Mouse (Mus musculus): ENCODE data around the gene Gm9918. TPM values are rescaled to one million over a fixed set of nuclear protein-coding genes. Genes with fewer than 3 reads are reported as not detected.
"Not testable (repeated sequence)": the region's sequence is repeated elsewhere in the genome, so short reads cannot be mapped to it uniquely, and the experiment has no call there.

The Gm9918 gene
- total RNA-seq (2014; rRNA removed) (not detected in 2 replicates), polyA plus RNA-seq (2012; rRNA removed) (0.05 TPM in 1 of 2 replicates, not detected in the other)

DNA sequence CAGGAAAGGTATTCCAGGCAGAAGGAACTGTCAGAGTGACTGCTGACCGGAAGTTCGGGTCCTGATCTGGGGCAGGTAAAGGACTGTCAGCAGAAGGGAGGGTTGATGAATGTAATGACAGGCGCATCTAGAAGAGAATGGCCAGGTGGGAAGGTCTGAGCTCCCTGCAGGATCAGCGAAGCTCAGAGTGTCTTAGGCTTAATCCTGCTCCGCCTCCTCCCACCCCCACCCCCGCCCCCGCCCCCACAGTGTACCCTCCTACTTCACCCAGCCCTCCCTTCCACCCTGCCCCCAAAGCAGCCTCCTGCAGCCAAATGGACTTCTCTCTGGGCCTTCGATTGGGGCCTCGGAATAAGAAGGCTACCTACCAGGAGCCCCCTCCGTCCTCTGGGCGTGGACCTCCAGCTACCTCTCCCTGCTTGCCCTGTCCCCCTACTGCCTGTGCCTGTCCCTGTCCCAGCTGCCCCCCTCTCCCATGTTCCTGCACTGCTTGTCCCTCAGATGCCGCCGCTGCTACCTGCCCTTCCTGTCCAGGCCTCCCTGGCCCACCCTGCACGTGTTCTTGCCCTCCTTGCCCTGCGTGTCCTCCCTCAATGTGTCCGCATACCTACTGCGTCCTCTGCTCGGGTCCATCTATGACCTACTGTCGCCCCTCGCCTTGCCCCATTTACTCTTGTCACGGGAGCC lies at the start of gene Gm9918:
Gene Gm9918 (plus strand): TSS at position 290 of the 687 bp plus-strand sequence.
- no peak within 1 kb of the TSS for H3K4me3 ChIP-seq (ENCODE audit: insufficient read depth, low read depth, low read length)
- no peaks in the 10 kb centered on the region for H3K36me3 ChIP-seq (ENCODE audit: control insufficient read depth, insufficient read depth, low read length)
- 40% methylated on average over 21 of the region's 21 CpGs for WGBS
- no peak within 1 kb of the TSS for H3K27ac ChIP-seq (replicated peaks; ENCODE audit: insufficient read depth, low read depth, low read length)
- no peak within 1 kb of the TSS for H3K9ac ChIP-seq (ENCODE audit: low read depth, low read length)
- H3K79me2 ChIP-seq (ENCODE audit: control insufficient read depth, insufficient read depth, low read length), result no peaks in the 10 kb centered on the region
- DNase-seq (ENCODE audit: extremely low read depth, low read depth, low spot score), result no peak
- no peaks in the 10 kb centered on the region for H3K4me1 ChIP-seq (ENCODE audit: control insufficient read depth, insufficient read depth, low read length)
- TF ChIP-seq CTCF (IDR thresholded peaks at IDR 0.05; ENCODE audit: low read depth, low read length) (no peak), POLR2A (IDR thresholded peaks at IDR 0.05; ENCODE audit: extremely low read depth, insufficient read depth, low read length) (no peak)
- peaks cover 4% of the 10 kb centered on the region; the same call in 1 of the 2 replicates for H3K27me3 ChIP-seq (ENCODE audit: control insufficient read depth, insufficient read depth, low read length)

DNA sequence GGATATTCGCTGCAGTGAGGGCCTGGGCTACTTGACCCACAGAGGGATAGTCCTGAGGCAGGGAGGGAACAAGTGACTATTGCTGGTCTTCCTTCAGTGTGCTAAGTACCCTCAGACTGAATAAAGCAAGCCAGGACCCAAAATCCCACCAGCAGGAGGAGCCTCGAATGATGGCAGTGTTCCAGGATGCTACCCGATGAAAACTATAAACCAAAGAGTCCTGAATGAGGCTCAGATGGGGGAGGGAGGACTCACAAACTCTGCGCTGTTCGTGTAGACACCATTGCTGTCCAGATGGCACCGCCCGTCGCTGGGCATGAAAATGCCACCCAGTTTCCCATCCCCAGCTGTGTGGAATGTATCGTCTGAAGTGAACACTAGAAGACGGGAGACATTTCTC lies 48.0 kb upstream of the Gm9918 start:
- TF ChIP-seq POLR2A (IDR thresholded peaks at IDR 0.05; ENCODE audit: extremely low read depth, insufficient read depth, low read length), result no peak
- no peak for TF ChIP-seq CTCF (IDR thresholded peaks at IDR 0.05; ENCODE audit: low read depth, low read length)
- 0 out of 2 replicates have a peak, but pooled peaks cover 2% of the 10 kb centered on the region for H3K4me1 ChIP-seq (ENCODE audit: control insufficient read depth, insufficient read depth, low read length)
- DNase-seq (ENCODE audit: extremely low read depth, low read depth, low spot score), result no peak
- 0 out of 2 replicates have a peak, but pooled peaks cover 2% of the 10 kb centered on the region for H3K27me3 ChIP-seq (ENCODE audit: control insufficient read depth, insufficient read depth, low read length)
- no peak overlapping the region for H3K9ac ChIP-seq (ENCODE audit: low read depth, low read length)
- no peaks in the 10 kb centered on the region for H3K79me2 ChIP-seq (ENCODE audit: control insufficient read depth, insufficient read depth, low read length)
- no peak overlapping the region for H3K4me3 ChIP-seq (ENCODE audit: insufficient read depth, low read depth, low read length)
- H3K27ac ChIP-seq (replicated peaks; ENCODE audit: insufficient read depth, low read depth, low read length), result no peak overlapping the region
- H3K36me3 ChIP-seq (ENCODE audit: control insufficient read depth, insufficient read depth, low read length), result no peaks in the 10 kb centered on the region
- WGBS, result 69% methylated on average over 10 of the region's 10 CpGs

GRCm38 (mm10) chr15:102224186-102224991 lies 46.0 kb upstream of the Gm9918 start:
- 3% methylated on average over 43 of the region's 43 CpGs for WGBS
- H3K36me3 ChIP-seq (ENCODE audit: control insufficient read depth, insufficient read depth, low read length), result no peaks in the 10 kb centered on the region
- no peak overlapping the region for H3K27ac ChIP-seq (replicated peaks; ENCODE audit: insufficient read depth, low read depth, low read length)
- no peak for DNase-seq (ENCODE audit: extremely low read depth, low read depth, low spot score)
- 0 out of 2 replicates have a peak, but pooled peaks cover 2% of the 10 kb centered on the region for H3K27me3 ChIP-seq (ENCODE audit: control insufficient read depth, insufficient read depth, low read length)
- 0 out of 2 replicates have a peak, but pooled peaks cover 2% of the 10 kb centered on the region for H3K4me1 ChIP-seq (ENCODE audit: control insufficient read depth, insufficient read depth, low read length)
- peak overlapping the region; percentile 38; the same call in 1 of the 2 replicates for H3K4me3 ChIP-seq (ENCODE audit: insufficient read depth, low read depth, low read length)
- H3K79me2 ChIP-seq (ENCODE audit: control insufficient read depth, insufficient read depth, low read length), result no peaks in the 10 kb centered on the region
- peak overlapping the region; percentile 47 for H3K9ac ChIP-seq (ENCODE audit: low read depth, low read length)
- no peak for TF ChIP-seq POLR2A (IDR thresholded peaks at IDR 0.05; ENCODE audit: extremely low read depth, insufficient read depth, low read length)
- TF ChIP-seq CTCF (IDR thresholded peaks at IDR 0.05; ENCODE audit: low read depth, low read length), result peak; percentile 81

DNA sequence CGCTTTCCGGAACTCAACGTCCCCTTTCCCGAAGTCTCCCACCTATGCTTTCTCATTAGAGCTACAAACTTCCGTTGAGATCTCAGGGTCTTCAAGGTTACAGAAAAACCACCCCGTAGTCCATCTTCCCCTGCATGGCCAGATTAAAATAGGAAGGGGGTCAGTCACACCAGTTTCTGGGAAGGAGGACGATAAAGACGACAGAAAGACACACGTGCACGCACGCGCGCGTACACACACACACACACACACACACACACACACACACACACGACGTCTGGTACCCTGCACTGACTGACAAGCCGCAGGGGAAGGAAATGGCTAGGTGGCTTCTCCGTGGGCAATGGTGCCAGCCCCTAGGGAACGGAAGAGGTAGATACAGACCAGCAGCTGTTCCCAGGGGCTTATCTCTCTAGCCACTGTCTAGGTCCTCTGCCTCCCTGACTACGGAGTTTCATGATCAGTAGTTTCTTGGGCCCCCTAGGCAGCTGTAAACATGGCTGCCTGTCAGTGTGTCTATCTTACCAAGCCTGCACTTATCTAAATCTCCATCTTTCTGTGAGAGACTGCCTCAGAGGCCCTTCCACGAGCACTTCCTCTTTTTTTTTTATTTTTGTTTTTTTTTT lies 45.3 kb upstream of the Gm9918 start:
- 31% methylated on average over 21 of the region's 21 CpGs for WGBS
- H3K36me3 ChIP-seq (ENCODE audit: control insufficient read depth, insufficient read depth, low read length), result no peaks in the 10 kb centered on the region
- H3K79me2 ChIP-seq (ENCODE audit: control insufficient read depth, insufficient read depth, low read length), result no peaks in the 10 kb centered on the region
- DNase-seq (ENCODE audit: extremely low read depth, low read depth, low spot score), result no peak
- peak overlapping the region; percentile 0; the same call in 1 of the 2 replicates for H3K4me3 ChIP-seq (ENCODE audit: insufficient read depth, low read depth, low read length)
- H3K27me3 ChIP-seq (ENCODE audit: control insufficient read depth, insufficient read depth, low read length), result 0 out of 2 replicates have a peak, but pooled peaks cover 2% of the 10 kb centered on the region
- no peak for TF ChIP-seq CTCF (IDR thresholded peaks at IDR 0.05; ENCODE audit: low read depth, low read length)
- no peak for TF ChIP-seq POLR2A (IDR thresholded peaks at IDR 0.05; ENCODE audit: extremely low read depth, insufficient read depth, low read length)
- H3K27ac ChIP-seq (replicated peaks; ENCODE audit: insufficient read depth, low read depth, low read length), result no peak overlapping the region
- H3K9ac ChIP-seq (ENCODE audit: low read depth, low read length), result no peak overlapping the region
- H3K4me1 ChIP-seq (ENCODE audit: control insufficient read depth, insufficient read depth, low read length), result 0 out of 2 replicates have a peak, but pooled peaks cover 2% of the 10 kb centered on the region

GRCm38 (mm10) chr15:102225619-102226018 lies 44.7 kb upstream of the Gm9918 start:
- H3K79me2 ChIP-seq (ENCODE audit: control insufficient read depth, insufficient read depth, low read length); DNase-seq (ENCODE audit: extremely low read depth, low read depth, low spot score); H3K27me3 ChIP-seq (ENCODE audit: control insufficient read depth, insufficient read depth, low read length); H3K9ac ChIP-seq (ENCODE audit: low read depth, low read length); H3K36me3 ChIP-seq (ENCODE audit: control insufficient read depth, insufficient read depth, low read length); H3K4me3 ChIP-seq (ENCODE audit: insufficient read depth, low read depth, low read length); H3K4me1 ChIP-seq (ENCODE audit: control insufficient read depth, insufficient read depth, low read length); H3K27ac ChIP-seq (replicated peaks; ENCODE audit: insufficient read depth, low read depth, low read length): not testable (repeated sequence)
- WGBS, result 78% methylated on average over 6 of the region's 6 CpGs
